Mouse (Mus musculus) adrenal gland, adult 2 months (tissue): ENCODE measurements around the gene Olfr974. TPM values are rescaled to one million over a fixed set of nuclear protein-coding genes. Genes with fewer than 3 reads are reported as not detected.
"Not testable (repeated sequence)": the region's sequence is repeated elsewhere in the genome, so short reads cannot be mapped to it uniquely, and the experiment has no call there.

Experiments
- DNase-seq: peaks from one replicate; pipeline ENCODE4 v3.0.0; 2021
- long read RNA-seq: library from polyadenylated mRNA; stranded (forward); transcript quantifications from one replicate; pipeline ENCODE4 v2.0.0, GENCODE M21; 2021
- polyA plus RNA-seq: library from polyadenylated mRNA; depleted of rRNA; stranded (reverse); fragments of >200 nt; gene quantifications from 2 replicates; pipeline ENCODE4 v1.2.3, GENCODE M21; 2012; rRNA removed
- total RNA-seq, 2 experiments: library from RNA; stranded (reverse); gene quantifications; 2 replicates each; pipeline ENCODE4 v1.2.3; 2021

Gene Olfr974
- not detected for total RNA-seq
- not detected in 2 replicates for polyA plus RNA-seq
- long read RNA-seq: 0 reads

DNA sequence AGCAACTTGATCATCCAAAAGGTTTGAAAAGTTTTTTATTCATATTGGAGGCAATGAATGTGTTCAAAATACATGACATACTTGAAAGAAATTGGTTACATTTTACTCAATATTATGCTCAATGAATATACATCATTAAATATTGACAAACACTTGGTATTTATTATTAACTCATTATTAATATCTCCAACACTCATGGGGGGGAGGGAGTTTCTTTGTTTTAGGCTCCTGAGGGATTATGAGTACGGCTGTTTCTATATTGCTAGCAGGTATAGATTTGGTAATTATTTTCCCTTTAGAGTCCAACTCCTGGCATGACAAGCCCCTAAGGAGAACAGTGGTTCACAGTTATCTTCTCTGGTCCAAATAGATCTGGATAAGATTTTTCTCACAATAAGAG is at the start of gene Olfr974:
Olfr974 (plus strand) TSS at position 301 of the 400 bp plus-strand sequence.
- DNase-seq: no peak

DNA sequence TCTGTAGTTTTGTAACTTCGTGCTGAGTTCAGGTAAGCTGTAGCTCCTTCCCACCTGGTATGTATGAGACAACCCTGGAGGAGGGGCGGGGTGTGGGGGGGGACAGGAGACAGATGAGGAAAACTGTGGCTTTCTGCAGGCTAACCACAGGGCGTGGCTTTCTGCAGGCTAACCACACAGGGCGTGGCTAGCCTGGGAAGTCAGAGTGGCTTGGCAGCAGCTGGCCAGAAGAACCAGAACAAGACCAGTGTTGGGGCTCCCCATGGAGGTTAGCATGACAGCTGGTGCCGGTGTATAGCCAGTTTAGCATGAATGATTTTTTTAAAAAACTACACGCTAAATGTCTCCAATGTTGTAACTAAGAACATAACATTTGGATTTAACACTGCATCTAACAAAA is 32.2 kb upstream of the Olfr974 start:
- DNase-seq: no peak

DNA sequence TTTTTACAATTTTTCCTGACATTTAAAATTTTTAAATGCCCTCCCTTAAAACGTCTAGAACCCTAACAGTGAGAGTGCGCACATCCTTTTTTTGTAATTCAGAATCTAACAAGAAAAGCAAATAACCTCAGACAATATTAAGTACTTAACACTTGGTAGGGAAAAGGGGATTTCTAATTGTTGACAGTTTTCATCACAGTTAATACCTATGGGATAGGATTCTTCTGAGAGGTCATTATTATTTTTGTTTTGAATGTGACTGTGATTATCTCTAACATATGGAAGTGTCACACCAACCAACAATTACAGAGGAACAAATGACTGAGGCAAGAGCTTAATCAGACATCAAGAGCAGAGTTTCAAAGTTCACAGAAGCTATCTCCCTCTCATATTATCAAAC is 30.3 kb upstream of the Olfr974 start, which contains the start of gene Olfr229:
Olfr229 (plus strand) TSS at position 301 of the 400 bp plus-strand sequence.
- DNase-seq: no peak

DNA sequence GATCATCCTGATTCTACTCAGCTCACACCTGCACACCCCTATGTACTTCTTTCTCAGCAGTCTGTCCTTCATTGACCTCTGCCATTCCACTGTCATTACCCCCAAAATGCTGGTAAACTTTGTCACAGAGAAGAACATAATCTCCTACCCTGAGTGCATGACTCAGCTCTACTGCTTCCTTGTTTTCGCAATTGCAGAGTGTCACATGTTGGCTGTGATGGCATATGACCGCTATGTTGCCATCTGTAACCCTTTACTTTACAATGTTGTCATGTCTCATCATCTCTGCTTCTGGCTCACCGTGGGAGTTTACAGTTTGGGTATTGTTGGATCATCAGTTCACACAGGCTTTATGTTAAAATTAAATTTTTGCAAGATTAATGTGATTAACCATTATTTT is 27.4 kb upstream of the Olfr974 start:
- no peak for DNase-seq

DNA sequence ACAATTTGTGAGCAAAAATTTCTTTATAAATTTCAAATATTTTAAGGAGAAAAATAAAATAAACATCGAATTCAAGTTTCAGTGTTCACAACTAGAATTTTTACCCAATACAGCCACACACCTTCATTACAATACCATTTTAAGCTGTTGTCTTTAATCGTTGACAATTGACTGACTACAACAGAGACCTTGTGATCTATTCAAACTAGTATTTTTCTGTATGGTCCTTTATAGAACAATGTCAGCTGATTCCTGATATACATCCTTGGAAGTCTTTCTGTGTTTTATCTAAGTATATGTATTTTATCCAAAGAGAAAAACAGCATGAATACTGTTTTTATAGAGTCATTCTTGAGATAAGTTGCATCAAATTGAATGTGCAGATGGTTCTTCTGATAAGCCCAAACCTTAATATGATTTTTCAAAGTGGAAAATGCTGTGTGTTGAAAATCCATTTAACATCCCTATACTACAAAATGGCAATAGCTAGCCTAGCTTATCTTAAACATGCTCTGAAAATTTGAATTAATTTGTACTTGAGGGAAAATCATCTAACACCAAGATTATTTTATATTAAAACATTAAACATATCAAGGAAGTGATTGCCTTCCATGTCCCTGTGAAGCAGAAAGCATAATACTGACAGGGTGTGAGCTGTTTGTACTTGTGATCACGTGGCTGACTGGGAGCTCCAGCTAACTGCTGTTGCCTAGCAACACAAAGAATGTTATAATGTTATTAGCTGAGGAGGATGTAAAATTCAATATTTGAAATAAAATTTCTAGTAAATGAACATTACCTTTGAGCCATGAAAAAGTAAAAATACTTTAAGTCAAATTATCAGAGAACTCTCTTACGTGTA is 9.1 kb upstream of the Olfr974 start:
- DNase-seq: not testable (repeated sequence)

DNA sequence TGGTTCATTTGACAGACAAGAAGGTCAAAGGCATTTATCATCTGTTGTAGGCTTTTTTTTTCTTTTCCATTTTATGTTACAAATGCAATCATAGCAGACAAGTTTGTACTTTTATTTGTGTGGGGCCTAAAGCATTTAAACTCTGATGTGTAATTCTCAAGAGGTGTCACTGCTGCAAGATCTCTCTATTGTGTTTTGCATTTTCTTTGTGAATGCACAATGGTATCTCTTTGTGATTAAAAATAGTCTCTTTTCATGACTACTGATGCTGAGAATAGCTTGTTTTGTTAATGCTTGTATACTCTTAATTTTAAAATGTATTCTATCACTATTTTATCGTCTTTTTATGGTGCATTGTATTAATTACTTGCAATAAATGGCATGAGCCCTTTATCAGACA is 8.5 kb upstream of the Olfr974 start:
- DNase-seq: not testable (repeated sequence)

DNA sequence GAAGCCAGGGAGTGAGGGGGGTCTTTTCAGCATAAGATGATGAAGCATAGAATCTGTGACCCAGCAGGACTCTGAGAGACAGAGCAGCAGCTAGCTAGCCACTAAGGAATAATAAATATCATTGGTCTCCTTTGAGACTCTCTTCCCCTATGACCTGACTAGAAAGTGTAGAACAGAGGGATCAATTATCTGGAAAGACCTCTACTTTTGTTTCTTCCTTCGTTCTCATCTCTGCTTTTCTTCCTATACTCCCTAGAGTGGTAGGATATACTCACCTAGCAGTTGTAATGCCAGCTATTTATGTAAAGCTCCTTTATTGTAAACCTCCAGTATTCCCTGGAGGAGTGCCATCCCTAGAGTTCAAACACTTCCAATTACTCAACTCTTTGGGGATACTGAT is 14.6 kb downstream of the Olfr974 start, which contains the start of gene Olfr975:
Olfr975 (minus strand) TSS at position 101 of the 400 bp plus-strand sequence.
- no peak for DNase-seq

DNA sequence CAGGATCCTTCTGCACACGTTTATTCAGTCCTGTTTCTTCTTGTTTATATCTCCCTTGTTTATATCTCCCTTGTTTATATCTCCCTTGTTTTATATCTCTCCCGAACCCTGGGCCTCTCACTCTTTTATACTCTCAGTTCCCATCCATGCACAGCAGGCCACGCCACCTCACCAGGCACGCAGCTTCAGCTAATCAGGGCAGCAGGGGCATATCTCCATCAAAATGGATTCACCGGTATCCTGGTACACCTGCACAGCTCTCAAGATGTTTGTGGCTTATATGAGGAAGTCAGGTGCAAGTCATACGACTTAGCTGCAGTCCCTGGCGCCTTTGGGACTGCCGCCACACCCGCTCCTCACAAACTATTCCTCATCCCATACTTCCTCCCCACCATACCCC is 23.7 kb downstream of the Olfr974 start, which contains the start of gene Olfr976:
Olfr976 (minus strand) TSS at position 101 of the 400 bp plus-strand sequence.
- not testable (repeated sequence) for DNase-seq

DNA sequence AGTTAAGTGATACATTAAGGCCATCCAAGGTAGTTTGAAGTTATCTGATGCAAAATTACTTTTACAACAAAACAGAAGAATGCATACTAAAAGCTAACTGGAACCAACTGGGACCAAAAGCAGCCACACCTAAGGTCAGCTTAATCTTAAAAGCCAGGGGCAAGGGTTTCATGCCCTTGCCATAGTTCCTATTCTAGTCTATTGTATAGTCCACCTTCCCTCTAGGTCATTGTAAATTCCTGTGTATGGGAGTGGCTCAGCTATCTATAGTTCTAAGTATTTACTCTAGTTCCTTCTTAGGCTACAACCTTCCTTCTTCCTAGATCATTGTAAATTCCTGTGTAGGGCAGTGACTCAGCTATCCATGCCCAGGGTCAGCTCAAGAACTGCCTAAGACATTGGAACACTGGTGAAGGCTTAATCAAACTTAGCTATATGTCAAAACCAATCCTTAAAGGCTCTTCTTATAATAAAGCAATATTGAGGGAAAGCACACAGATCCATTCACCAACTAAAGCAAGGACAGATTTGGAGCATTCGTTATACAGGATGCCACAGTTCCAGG is 39.4 kb downstream of the Olfr974 start:
- not testable (repeated sequence) for DNase-seq

DNA sequence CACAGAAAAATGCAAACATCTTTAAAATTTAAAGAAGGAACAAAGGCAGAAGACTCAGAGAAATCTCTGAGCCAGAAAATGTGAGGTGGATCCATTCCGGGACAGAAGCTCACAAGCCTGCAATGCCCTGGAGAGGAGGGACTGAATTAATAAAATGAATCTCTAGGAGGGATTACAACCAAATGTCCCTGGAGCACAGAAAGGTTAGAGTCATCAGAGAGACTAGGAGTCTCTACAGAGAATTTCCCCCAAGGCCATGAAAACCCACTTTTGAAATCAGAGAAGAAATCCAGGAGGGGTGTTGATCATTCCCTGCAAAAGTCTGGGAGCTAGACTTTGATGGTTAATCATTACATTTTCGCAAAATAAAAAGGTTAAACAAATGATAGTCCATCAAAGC is 54.5 kb downstream of the Olfr974 start, which contains the start of gene Olfr978:
Olfr978 (plus strand) TSS at position 301 of the 400 bp plus-strand sequence.
- no peak for DNase-seq

Other genes starting within 250 kb of the Olfr974 start
- not detected for gene Olfr149, start 230.4 kb upstream of the Olfr974 start, total RNA-seq
- gene Olfr149, start 230.4 kb upstream of the Olfr974 start, polyA plus RNA-seq: not detected in 2 replicates
- gene Olfr965, start 226.1 kb upstream of the Olfr974 start, total RNA-seq: not detected
- not detected in 2 replicates for gene Olfr965, start 226.1 kb upstream of the Olfr974 start, polyA plus RNA-seq
- not detected for gene Olfr150, start 206.5 kb upstream of the Olfr974 start, total RNA-seq
- not detected in 2 replicates for gene Olfr150, start 206.5 kb upstream of the Olfr974 start, polyA plus RNA-seq
- not detected for gene Olfr967, start 191.3 kb upstream of the Olfr974 start, total RNA-seq
- not detected in 2 replicates for gene Olfr967, start 191.3 kb upstream of the Olfr974 start, polyA plus RNA-seq
- gene Olfr968, start 154.2 kb upstream of the Olfr974 start, total RNA-seq: not detected
- not detected in 2 replicates for gene Olfr968, start 154.2 kb upstream of the Olfr974 start, polyA plus RNA-seq
- gene Olfr969, start 146.6 kb upstream of the Olfr974 start, total RNA-seq: not detected
- gene Olfr969, start 146.6 kb upstream of the Olfr974 start, polyA plus RNA-seq: not detected in 2 replicates
- not detected for gene Olfr970, start 128.6 kb upstream of the Olfr974 start, total RNA-seq
- not detected in 2 replicates for gene Olfr970, start 128.6 kb upstream of the Olfr974 start, polyA plus RNA-seq
- gene Olfr971, start 100.6 kb upstream of the Olfr974 start, total RNA-seq: not detected
- gene Olfr971, start 100.6 kb upstream of the Olfr974 start, polyA plus RNA-seq: not detected in 2 replicates
- gene Olfr972, start 71.1 kb upstream of the Olfr974 start, total RNA-seq: not detected
- gene Olfr972, start 71.1 kb upstream of the Olfr974 start, polyA plus RNA-seq: not detected in 2 replicates
- not detected for gene Olfr229, start 30.2 kb upstream of the Olfr974 start, total RNA-seq
- gene Olfr229, start 30.2 kb upstream of the Olfr974 start, polyA plus RNA-seq: not detected in 2 replicates
- under 1 TPM in 1 of 2 experiments, not detected in 1; 0.10 TPM for gene Olfr975, start 14.5 kb downstream of the Olfr974 start, total RNA-seq
- gene Olfr975, start 14.5 kb downstream of the Olfr974 start, polyA plus RNA-seq: not detected in 2 replicates
- not detected for gene Olfr976, start 23.6 kb downstream of the Olfr974 start, total RNA-seq
- gene Olfr976, start 23.6 kb downstream of the Olfr974 start, polyA plus RNA-seq: not detected in 2 replicates
- gene Olfr978, start 54.6 kb downstream of the Olfr974 start, total RNA-seq: not detected
- gene Olfr978, start 54.6 kb downstream of the Olfr974 start, polyA plus RNA-seq: not detected in 2 replicates
- not detected for gene Olfr979, start 66.0 kb downstream of the Olfr974 start, total RNA-seq
- not detected in 2 replicates for gene Olfr979, start 66.0 kb downstream of the Olfr974 start, polyA plus RNA-seq
- not detected for gene Olfr980, start 72.1 kb downstream of the Olfr974 start, total RNA-seq
- not detected in 2 replicates for gene Olfr980, start 72.1 kb downstream of the Olfr974 start, polyA plus RNA-seq
- gene Olfr981, start 84.0 kb downstream of the Olfr974 start, total RNA-seq: not detected
- not detected in 2 replicates for gene Olfr981, start 84.0 kb downstream of the Olfr974 start, polyA plus RNA-seq
- gene Olfr982, start 136.3 kb downstream of the Olfr974 start, total RNA-seq: not detected
- not detected in 2 replicates for gene Olfr982, start 136.3 kb downstream of the Olfr974 start, polyA plus RNA-seq
- gene Olfr983, start 156.1 kb downstream of the Olfr974 start, total RNA-seq: not detected
- gene Olfr983, start 156.1 kb downstream of the Olfr974 start, polyA plus RNA-seq: not detected in 2 replicates
- not detected for gene Olfr984, start 176.7 kb downstream of the Olfr974 start, total RNA-seq
- gene Olfr984, start 176.7 kb downstream of the Olfr974 start, polyA plus RNA-seq: not detected in 2 replicates
- gene Olfr985, start 192.7 kb downstream of the Olfr974 start, total RNA-seq: not detected
- not detected in 2 replicates for gene Olfr985, start 192.7 kb downstream of the Olfr974 start, polyA plus RNA-seq
- gene Tmem225, start 210.6 kb downstream of the Olfr974 start, total RNA-seq: not detected
- gene Tmem225, start 210.6 kb downstream of the Olfr974 start, polyA plus RNA-seq: not detected in 2 replicates
- not detected for gene Olfr986, start 243.4 kb downstream of the Olfr974 start, total RNA-seq
- gene Olfr986, start 243.4 kb downstream of the Olfr974 start, polyA plus RNA-seq: not detected in 2 replicates